Mouse (Mus musculus): ENCODE results near the gene Masp1. TPM values are rescaled to one million over a fixed set of nuclear protein-coding genes. Genes with fewer than 3 reads are reported as not detected.

The Masp1 gene
- polyA plus RNA-seq (2012; rRNA removed; ENCODE audit: low replicate concordance) = 1.6 and 4.5 TPM in 2 replicates

DNA sequence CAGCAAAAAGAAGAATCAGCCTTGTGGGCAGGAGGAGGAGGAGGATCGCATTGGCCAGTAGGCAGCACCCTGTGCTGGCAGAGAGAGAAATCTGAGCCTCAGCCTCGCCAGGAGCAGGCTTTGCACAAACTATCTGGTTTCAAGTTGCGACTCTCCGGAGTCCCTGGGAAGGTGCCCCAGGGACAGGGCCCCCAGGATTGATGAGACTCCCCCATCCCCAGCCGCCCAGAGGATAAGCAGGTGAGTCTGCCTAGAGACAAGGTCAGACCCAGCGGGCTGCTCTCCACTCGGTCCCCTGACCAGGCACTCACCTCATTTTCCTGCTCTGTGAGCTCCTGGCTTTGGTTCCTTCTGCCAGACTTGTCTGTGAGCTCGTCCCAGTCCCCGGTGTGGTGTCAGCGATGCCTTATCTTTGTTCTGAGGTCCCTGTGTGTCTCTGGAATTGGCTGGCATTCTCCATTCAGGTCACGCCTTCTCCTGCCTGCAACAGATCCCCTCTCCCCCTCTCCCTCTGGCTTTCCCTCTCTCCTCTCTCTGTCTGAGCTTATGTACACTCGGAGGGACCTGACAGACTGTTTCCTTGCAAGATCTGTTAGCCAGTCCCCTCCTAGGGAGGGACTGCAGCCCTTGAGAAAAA lies at the start of gene Masp1, which contains the start of gene Rtp4:
Gene Masp1 (minus strand): TSS at position 581 of the 637 bp plus-strand sequence.
Gene Rtp4 (plus strand): TSS at position 57 of the 637 bp plus-strand sequence.

DNA sequence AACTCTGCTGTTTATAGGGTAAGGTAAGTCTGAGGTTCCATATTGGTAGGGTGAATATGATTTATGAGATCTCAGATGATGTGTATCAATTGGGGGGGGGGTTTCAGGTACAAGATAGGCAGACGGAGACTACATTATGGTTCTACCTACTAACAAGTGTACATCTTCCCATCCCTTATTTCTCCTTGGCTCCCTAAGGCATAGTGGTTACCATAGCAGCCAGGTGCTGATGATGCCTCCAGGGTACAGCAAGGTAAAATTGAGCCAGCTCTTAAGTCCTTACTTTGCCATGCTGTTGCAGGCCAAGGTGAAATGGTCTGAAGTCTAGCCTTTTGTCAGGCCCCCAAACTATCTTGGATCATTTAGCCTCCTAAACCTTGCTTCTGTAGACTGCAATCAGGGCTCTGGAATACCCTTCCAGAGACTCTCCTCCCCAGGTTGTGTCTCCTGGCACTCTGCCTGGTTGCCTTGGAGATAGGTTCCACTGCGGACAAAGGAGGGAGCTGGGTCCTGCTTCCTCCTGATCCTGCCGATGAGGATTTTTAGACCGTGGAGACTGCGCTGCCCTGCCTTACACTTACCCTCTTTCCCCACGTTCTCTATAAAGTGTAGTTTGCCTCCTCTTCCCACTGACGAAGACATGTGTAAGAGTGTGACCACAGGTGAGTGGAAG lies 91.8 kb downstream of the Masp1 start, which contains the start of gene Rtp1:
Gene Rtp1 (plus strand): TSS at position 487 of the 673 bp plus-strand sequence.

Other genes starting within 250 kb of the Masp1 start
- gene Rtp1, start 91.7 kb downstream of the Masp1 start, polyA plus RNA-seq (2012; rRNA removed; ENCODE audit: low replicate concordance) = not detected in 2 replicates
- gene Rtp4, start 524 bp downstream of the Masp1 start, polyA plus RNA-seq (2012; rRNA removed; ENCODE audit: low replicate concordance) = 20.8 and 43.1 TPM in 2 replicates